Mouse (Mus musculus) megakaryocyte, embryonic 14.5 days (primary cell): Measurements from ENCODE around the gene Dlec1.

Experiments
- FLI1 ChIP-seq: IDR thresholded peaks from 2 replicates; pipeline ENCODE4 v1.6.1; 2012; ENCODE audit warnings: low read length, inconsistent platforms, mixed read lengths
- GATA1 ChIP-seq: IDR thresholded peaks from 3 replicates; pipeline ENCODE4 v1.6.1; 2012; ENCODE audit warnings: mixed read lengths, low read length, inconsistent platforms, borderline replicate concordance

- no peak for TF ChIP-seq GATA1
- TF ChIP-seq FLI1, result no peak
Measured at GRCm38 (mm10) chr9:119138836-119139235, 36.6 kb downstream of the Dlec1 start.
